Mouse (Mus musculus): Measurements from ENCODE around the gene Exoc2. TPM values are rescaled to one million over a fixed set of nuclear protein-coding genes. Genes with fewer than 3 reads are reported as not detected.

Gene Exoc2
- total RNA-seq, 1 experiment, result 22.8 TPM

DNA sequence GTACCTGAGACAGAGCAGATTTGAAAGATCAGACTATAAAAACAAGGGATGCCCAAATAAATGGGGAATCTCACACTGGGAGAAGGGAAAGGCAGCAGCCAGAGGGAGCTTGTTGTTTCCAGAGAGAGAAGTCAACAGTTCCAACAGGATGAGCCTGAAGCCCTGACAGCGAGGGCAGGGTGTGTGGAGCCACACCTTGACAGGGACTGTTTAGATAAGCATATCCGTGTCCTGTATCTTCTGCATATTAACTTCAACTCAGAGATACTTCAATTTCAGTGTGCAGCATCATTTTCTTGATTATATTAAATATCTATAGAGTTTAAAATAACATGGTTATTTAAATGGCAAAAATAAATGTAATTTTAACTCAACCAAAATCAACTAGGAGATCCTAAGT, 13.2 kb downstream of the Exoc2 start:
- DNase-seq (ENCODE audit: low read depth, low spot score), result no peak
- H3K4me1 ChIP-seq (ENCODE audit: control insufficient read depth in 2 of 2, insufficient read depth in 2 of 2, low read length in 2 of 2, poor library complexity in 1 of 2), result peaks cover 2 to 6% of the 10 kb centered on the region in 2 experiments; a peak in 3 of 4 replicates
- no peak overlapping the region for H3K9ac ChIP-seq (ENCODE audit: insufficient read depth, low read depth, low read length, poor library complexity, severe bottlenecking)
- no peak overlapping the region for H3K27ac ChIP-seq (ENCODE audit: insufficient read depth, low read depth, low read length, poor library complexity, severe bottlenecking)
- no peaks in the 10 kb centered on the region for H3K36me3 ChIP-seq (ENCODE audit: control insufficient read depth, insufficient read depth, low read length, poor library complexity, severe bottlenecking)
- no peak for TF ChIP-seq HCFC1 (IDR thresholded peaks at IDR 0.05; ENCODE audit: borderline replicate concordance, insufficient read depth, low read length)
- no peak for TF ChIP-seq MAFK (IDR thresholded peaks at IDR 0.05; ENCODE audit: insufficient read depth, low read depth, low read length)
- TF ChIP-seq ZNF384 (IDR thresholded peaks at IDR 0.05; ENCODE audit: low read depth, low read length), result no peak
- no peak for TF ChIP-seq ZC3H11A (IDR thresholded peaks at IDR 0.05; ENCODE audit: borderline replicate concordance, low read depth, low read length)
- no peak for TF ChIP-seq CHD2 (IDR thresholded peaks at IDR 0.05; ENCODE audit: low read depth, low read length)
- no peaks in the 10 kb centered on the region for H3K9me3 ChIP-seq (ENCODE audit: control insufficient read depth, insufficient read depth, low read depth, low read length)
- in situ Hi-C loops (cut with MboI; ENCODE audit: low sequenced_read_pairs in 2 of 2, unreplicated experiment in 2 of 2), result no loop called here
- no peak overlapping the region for H3K4me3 ChIP-seq (ENCODE audit: insufficient read depth in 1 of 2, low read depth in 1 of 2, low read length in 2 of 2, poor library complexity in 1 of 2, severe bottlenecking in 1 of 2)

- Histone ChIP-seq H3K4me1 (ENCODE audit: control insufficient read depth in 2 of 2, insufficient read depth in 2 of 2, low read length in 2 of 2, poor library complexity in 1 of 2) (no peaks in the 10 kb centered on the region), H3K9ac (ENCODE audit: insufficient read depth, low read depth, low read length, poor library complexity, severe bottlenecking) (no peak overlapping the region), H3K27ac (ENCODE audit: insufficient read depth, low read depth, low read length, poor library complexity, severe bottlenecking) (no peak overlapping the region), H3K9me3 (ENCODE audit: control insufficient read depth, insufficient read depth, low read depth, low read length) (no peaks in the 10 kb centered on the region), H3K36me3 (ENCODE audit: control insufficient read depth, insufficient read depth, low read length, poor library complexity, severe bottlenecking) (no peaks in the 10 kb centered on the region), H3K4me3 (ENCODE audit: insufficient read depth in 1 of 2, low read depth in 1 of 2, low read length in 2 of 2, poor library complexity in 1 of 2, severe bottlenecking in 1 of 2) (no peak overlapping the region)
- TF ChIP-seq ZC3H11A (IDR thresholded peaks at IDR 0.05; ENCODE audit: borderline replicate concordance, low read depth, low read length), result no peak
- TF ChIP-seq MAFK (IDR thresholded peaks at IDR 0.05; ENCODE audit: insufficient read depth, low read depth, low read length), result no peak
- in situ Hi-C loops (cut with MboI; ENCODE audit: low sequenced_read_pairs in 2 of 2, unreplicated experiment in 2 of 2), result no loop called here
- no peak for DNase-seq (ENCODE audit: low read depth, low spot score)
Observed at GRCm38 (mm10) chr13:30953580-30953979, 20.3 kb downstream of the Exoc2 start.

DNA sequence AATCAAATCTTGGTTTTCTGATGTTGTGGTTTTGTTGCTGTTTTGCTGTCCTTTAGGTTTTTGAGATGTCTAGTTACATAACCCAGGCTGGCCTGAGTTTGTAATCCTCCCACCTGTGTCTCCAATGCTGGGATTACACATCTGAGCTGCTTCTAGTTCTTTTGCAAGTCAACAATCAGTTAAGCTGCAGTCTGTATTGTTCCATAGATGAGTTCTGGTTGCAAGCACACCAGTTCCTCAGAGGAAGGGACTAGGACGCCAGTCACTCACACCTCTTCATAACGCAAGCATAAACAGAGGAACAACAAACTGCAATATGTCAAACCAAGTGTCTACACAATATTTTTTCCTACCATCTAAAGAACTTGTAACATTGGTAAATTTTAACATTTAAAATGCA, 21.8 kb downstream of the Exoc2 start:
- H3K27ac ChIP-seq (ENCODE audit: insufficient read depth, low read depth, low read length, poor library complexity, severe bottlenecking), result no peak overlapping the region
- no peak overlapping the region for H3K9ac ChIP-seq (ENCODE audit: insufficient read depth, low read depth, low read length, poor library complexity, severe bottlenecking)
- 0 out of 4 replicates have a peak, but pooled peaks cover 0 to 2% of the 10 kb centered on the region in 2 experiments for H3K4me1 ChIP-seq (ENCODE audit: control insufficient read depth in 2 of 2, insufficient read depth in 2 of 2, low read length in 2 of 2, poor library complexity in 1 of 2)
- H3K4me3 ChIP-seq (ENCODE audit: insufficient read depth in 1 of 2, low read depth in 1 of 2, low read length in 2 of 2, poor library complexity in 1 of 2, severe bottlenecking in 1 of 2), result no peak overlapping the region
- DNase-seq (ENCODE audit: low read depth, low spot score), result no peak
- in situ Hi-C loops (cut with MboI; ENCODE audit: low sequenced_read_pairs in 2 of 2, unreplicated experiment in 2 of 2), result no loop called here
- H3K36me3 ChIP-seq (ENCODE audit: control insufficient read depth, insufficient read depth, low read length, poor library complexity, severe bottlenecking), result 0 out of 2 replicates have a peak, but pooled peaks cover 2% of the 10 kb centered on the region
- no peaks in the 10 kb centered on the region for H3K9me3 ChIP-seq (ENCODE audit: control insufficient read depth, insufficient read depth, low read depth, low read length)
- TF ChIP-seq MAFK (IDR thresholded peaks at IDR 0.05; ENCODE audit: insufficient read depth, low read depth, low read length) (no peak), ZC3H11A (IDR thresholded peaks at IDR 0.05; ENCODE audit: borderline replicate concordance, low read depth, low read length) (no peak), ZNF384 (IDR thresholded peaks at IDR 0.05; ENCODE audit: low read depth, low read length) (no peak), CHD2 (IDR thresholded peaks at IDR 0.05; ENCODE audit: low read depth, low read length) (no peak), HCFC1 (IDR thresholded peaks at IDR 0.05; ENCODE audit: borderline replicate concordance, insufficient read depth, low read length) (no peak)

GRCm38 (mm10) chr13:30949181-30949580, 24.7 kb downstream of the Exoc2 start:
- no peaks in the 10 kb centered on the region for H3K9me3 ChIP-seq (ENCODE audit: control insufficient read depth, insufficient read depth, low read depth, low read length)
- no peak overlapping the region for H3K27ac ChIP-seq (ENCODE audit: insufficient read depth, low read depth, low read length, poor library complexity, severe bottlenecking)
- TF ChIP-seq HCFC1 (IDR thresholded peaks at IDR 0.05; ENCODE audit: borderline replicate concordance, insufficient read depth, low read length) (no peak), ZNF384 (IDR thresholded peaks at IDR 0.05; ENCODE audit: low read depth, low read length) (no peak), MAFK (IDR thresholded peaks at IDR 0.05; ENCODE audit: insufficient read depth, low read depth, low read length) (no peak), ZC3H11A (IDR thresholded peaks at IDR 0.05; ENCODE audit: borderline replicate concordance, low read depth, low read length) (no peak), CHD2 (IDR thresholded peaks at IDR 0.05; ENCODE audit: low read depth, low read length) (no peak)
- 0 out of 4 replicates have a peak, but pooled peaks cover 0 to 2% of the 10 kb centered on the region in 2 experiments for H3K4me1 ChIP-seq (ENCODE audit: control insufficient read depth in 2 of 2, insufficient read depth in 2 of 2, low read length in 2 of 2, poor library complexity in 1 of 2)
- in situ Hi-C loops (cut with MboI; ENCODE audit: low sequenced_read_pairs in 2 of 2, unreplicated experiment in 2 of 2), result no loop called here
- no peak overlapping the region for H3K9ac ChIP-seq (ENCODE audit: insufficient read depth, low read depth, low read length, poor library complexity, severe bottlenecking)
- DNase-seq (ENCODE audit: low read depth, low spot score), result no peak
- H3K36me3 ChIP-seq (ENCODE audit: control insufficient read depth, insufficient read depth, low read length, poor library complexity, severe bottlenecking), result 0 out of 2 replicates have a peak, but pooled peaks cover 2% of the 10 kb centered on the region
- no peak overlapping the region for H3K4me3 ChIP-seq (ENCODE audit: insufficient read depth in 1 of 2, low read depth in 1 of 2, low read length in 2 of 2, poor library complexity in 1 of 2, severe bottlenecking in 1 of 2)

DNA sequence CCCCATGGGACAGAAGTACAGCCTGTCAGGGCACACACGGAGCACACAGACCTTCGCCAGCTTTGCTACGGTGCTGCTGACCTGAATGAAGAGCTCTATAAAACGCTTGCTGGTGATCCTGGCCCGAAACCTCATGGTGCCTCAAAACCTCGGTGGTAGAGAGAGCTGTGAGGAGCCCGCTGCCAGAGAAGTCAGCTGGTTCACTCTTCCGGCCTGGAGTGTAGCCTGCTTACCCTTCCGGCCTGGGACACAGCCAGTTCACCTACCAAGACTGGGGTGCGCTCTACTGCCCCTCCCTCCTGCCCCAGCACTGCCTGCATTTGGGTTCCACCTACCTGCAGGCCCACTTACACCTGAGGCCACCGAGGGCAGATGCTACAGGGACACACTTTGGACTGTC, 26.4 kb downstream of the Exoc2 start, which contains the start of gene Hus1b:
Gene Hus1b, minus strand, starts transcription at position 220 of the 400 bp plus-strand sequence.
- no peaks in the 10 kb centered on the region for H3K9me3 ChIP-seq (ENCODE audit: control insufficient read depth, insufficient read depth, low read depth, low read length)
- in situ Hi-C loops (cut with MboI; ENCODE audit: low sequenced_read_pairs in 2 of 2, unreplicated experiment in 2 of 2), result no loop called here
- no peak within 1 kb of the TSS for H3K27ac ChIP-seq (ENCODE audit: insufficient read depth, low read depth, low read length, poor library complexity, severe bottlenecking)
- no peak for DNase-seq (ENCODE audit: low read depth, low spot score)
- H3K4me3 ChIP-seq (ENCODE audit: insufficient read depth in 1 of 2, low read depth in 1 of 2, low read length in 2 of 2, poor library complexity in 1 of 2, severe bottlenecking in 1 of 2), result peak within 1 kb of the TSS; percentile 68 to 74
- H3K4me1 ChIP-seq (ENCODE audit: control insufficient read depth in 2 of 2, insufficient read depth in 2 of 2, low read length in 2 of 2, poor library complexity in 1 of 2), result 0 out of 4 replicates have a peak, but pooled peaks cover 0 to 2% of the 10 kb centered on the region in 2 experiments
- 0 out of 2 replicates have a peak, but pooled peaks cover 2% of the 10 kb centered on the region for H3K36me3 ChIP-seq (ENCODE audit: control insufficient read depth, insufficient read depth, low read length, poor library complexity, severe bottlenecking)
- peak within 1 kb of the TSS; percentile 70; the same call in 1 of the 2 replicates for H3K9ac ChIP-seq (ENCODE audit: insufficient read depth, low read depth, low read length, poor library complexity, severe bottlenecking)
- TF ChIP-seq ZNF384 (IDR thresholded peaks at IDR 0.05; ENCODE audit: low read depth, low read length) (no peak), HCFC1 (IDR thresholded peaks at IDR 0.05; ENCODE audit: borderline replicate concordance, insufficient read depth, low read length) (peak; percentile 77; the same call in 1 of the 2 replicates), CHD2 (IDR thresholded peaks at IDR 0.05; ENCODE audit: low read depth, low read length) (no peak)

Data from ES-E14 (cell line).